Mouse (Mus musculus) thymus, adult 2 months (tissue): ENCODE results near the gene Fam76b. TPM values are rescaled to one million over a fixed set of nuclear protein-coding genes. Genes with fewer than 3 reads are reported as not detected.
"Not testable (repeated sequence)": the region's sequence is repeated elsewhere in the genome, so short reads cannot be mapped to it uniquely, and the experiment has no call there.

Experiments
- DNase-seq: peaks from one replicate; pipeline ENCODE4 v3.0.0; 2021
- H3K27ac ChIP-seq: fragments of 200-500 bp; 2 replicates; pipeline ENCODE4 v1.5.1; 2012; ENCODE audit warnings: low read length, control low read depth; ENCODE audit not compliant: control insufficient read depth, insufficient read depth
- H3K27me3 ChIP-seq: fragments of 200-500 bp; 2 replicates; pipeline ENCODE4 v1.6.1; 2012; ENCODE audit warnings: mild to moderate bottlenecking, low read length, moderate library complexity, mixed read lengths; ENCODE audit not compliant: control insufficient read depth, insufficient read depth
- H3K36me3 ChIP-seq: fragments of 200-500 bp; 2 replicates; pipeline ENCODE4 v1.6.1; 2012; ENCODE audit warnings: mild to moderate bottlenecking, low read length, moderate library complexity; ENCODE audit not compliant: control insufficient read depth, insufficient read depth
- H3K4me1 ChIP-seq: fragments of 200-500 bp; replicated peaks from 2 replicates; pipeline ENCODE4 v1.6.1; 2012; ENCODE audit warnings: low read length; ENCODE audit not compliant: control insufficient read depth, insufficient read depth
- H3K4me3 ChIP-seq: fragments of 200-500 bp; 2 replicates; pipeline ENCODE4 v1.5.1; 2012; ENCODE audit warnings: mild to moderate bottlenecking, low read length, control low read depth, moderate library complexity; ENCODE audit not compliant: control insufficient read depth, insufficient read depth
- CTCF ChIP-seq: fragments of 200-500 bp; IDR thresholded peaks from 2 replicates; pipeline ENCODE4 v1.5.1; 2012; ENCODE audit warnings: mild to moderate bottlenecking, control low read depth, low read length, moderate library complexity, borderline replicate concordance; ENCODE audit not compliant: control insufficient read depth, poor library complexity, insufficient read depth; ENCODE audit errors: extremely low read depth
- POLR2A ChIP-seq: fragments of 200-500 bp; IDR thresholded peaks from 2 replicates; pipeline ENCODE4 v1.6.1; 2012; ENCODE audit warnings: mild to moderate bottlenecking, low read length, control low read depth, moderate library complexity; ENCODE audit not compliant: control insufficient read depth, poor library complexity, insufficient read depth; ENCODE audit errors: extremely low read depth
- WGBS: fragments of 180-500 bp; shearing (Covaris S2); methylation state at CpG from one replicate; pipeline ENCODE4 v1.1.7; 2018; 5-methylcytosine and 5-hydroxymethylcytosine counted together
- polyA plus RNA-seq: library from polyadenylated mRNA; depleted of rRNA; stranded (reverse); fragments of >200 nt; gene quantifications from 2 replicates; pipeline ENCODE4 v1.2.3, GENCODE M21; 2012; rRNA removed

The Fam76b gene
- polyA plus RNA-seq: 17.2 and 21.9 TPM in 2 replicates

GRCm38 (mm10) chr9:13827406-13828086, at the start of gene Fam76b:
Gene Fam76b (plus strand): TSS chr9:13827716.
- Histone ChIP-seq H3K4me3 (peak within 1 kb of the TSS; percentile 76), H3K27ac (peak within 1 kb of the TSS; percentile 78), H3K27me3 (no peaks in the 10 kb centered on the region), H3K36me3 (peaks cover 9% of the 10 kb centered on the region), H3K4me1 (no peaks in the 10 kb centered on the region)
- peak; percentile 99 for DNase-seq
- under 1% methylated on average over 67 of the region's 67 CpGs for WGBS
- TF ChIP-seq POLR2A (peak; percentile 84), CTCF (no peak)

DNA sequence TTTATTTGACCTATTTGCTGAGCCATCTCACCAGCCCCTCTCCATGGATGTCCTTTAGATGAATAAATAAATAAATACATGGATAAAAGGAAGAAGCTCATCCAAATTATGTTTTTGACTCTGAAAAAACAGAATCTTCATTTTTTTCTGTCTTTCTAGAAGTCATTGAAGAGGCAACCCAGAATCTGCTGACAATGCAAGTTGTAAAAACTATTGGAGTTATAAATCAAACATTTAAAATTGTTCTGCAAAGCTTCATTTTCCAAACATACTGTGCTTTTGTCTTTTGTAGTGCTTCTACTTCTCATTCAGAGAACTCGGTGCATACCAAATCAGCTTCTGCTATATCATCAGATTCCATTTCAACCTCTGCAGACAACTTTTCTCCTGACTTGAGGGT, 45.5 kb upstream of the Fam76b start:
- no peaks in the 10 kb centered on the region for H3K27me3 ChIP-seq
- H3K4me3 ChIP-seq: no peak overlapping the region
- TF ChIP-seq CTCF (no peak), POLR2A (no peak)
- no peak overlapping the region for H3K27ac ChIP-seq
- H3K36me3 ChIP-seq: peaks cover 19% of the 10 kb centered on the region
- no peaks in the 10 kb centered on the region for H3K4me1 ChIP-seq
- no peak for DNase-seq
- 98% methylated on average over 1 of the region's 1 CpGs for WGBS

DNA sequence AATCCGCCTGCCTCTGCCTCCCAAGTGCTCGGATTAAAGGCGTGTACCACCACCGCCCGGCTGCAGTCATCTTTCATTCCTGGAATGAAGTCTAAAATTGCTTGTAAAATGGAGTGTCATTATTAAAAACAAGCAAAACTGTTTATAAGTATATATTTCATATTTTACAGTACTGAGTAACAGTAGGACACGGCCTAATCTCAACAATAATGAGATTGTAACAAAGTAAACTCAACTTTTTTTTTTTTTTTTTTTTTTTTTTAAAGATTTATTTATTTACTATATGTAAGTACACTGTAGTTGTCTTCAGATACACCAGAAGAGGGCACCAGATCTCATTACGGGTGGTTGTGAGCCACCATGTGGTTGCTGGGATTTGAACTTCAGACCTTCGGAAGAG, 36.7 kb upstream of the Fam76b start:
- peaks cover 41% of the 10 kb centered on the region for H3K36me3 ChIP-seq
- H3K27ac ChIP-seq, H3K27me3 ChIP-seq, DNase-seq, H3K4me1 ChIP-seq, H3K4me3 ChIP-seq: not testable (repeated sequence)
- WGBS: 96% methylated on average over 8 of the region's 8 CpGs

DNA sequence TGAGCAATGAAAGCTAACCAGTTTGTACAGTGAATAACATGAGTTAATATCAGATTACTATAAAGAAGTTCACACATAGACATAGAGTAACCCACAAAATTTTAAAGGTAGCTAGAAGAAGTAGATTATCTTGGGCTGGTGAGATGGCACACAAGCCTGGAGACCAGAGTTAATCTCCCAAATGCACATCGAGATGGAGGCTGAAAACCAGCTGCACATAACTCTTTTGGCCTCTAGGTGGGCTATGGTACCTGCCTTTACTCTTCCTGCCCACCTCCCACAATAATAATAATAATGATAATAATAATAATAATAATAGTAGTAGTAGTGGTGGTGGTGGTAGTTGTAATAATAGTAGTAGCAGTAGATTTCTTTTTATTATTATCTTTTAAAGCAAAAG, 33.2 kb upstream of the Fam76b start:
- peaks cover 46% of the 10 kb centered on the region for H3K36me3 ChIP-seq
- no peak overlapping the region for H3K27ac ChIP-seq
- 90% methylated on average over 1 of the region's 1 CpGs for WGBS
- no peaks in the 10 kb centered on the region for H3K4me1 ChIP-seq
- DNase-seq: no peak
- no peak overlapping the region for H3K4me3 ChIP-seq
- TF ChIP-seq POLR2A: no peak
- no peak for TF ChIP-seq CTCF
- H3K27me3 ChIP-seq: no peaks in the 10 kb centered on the region

DNA sequence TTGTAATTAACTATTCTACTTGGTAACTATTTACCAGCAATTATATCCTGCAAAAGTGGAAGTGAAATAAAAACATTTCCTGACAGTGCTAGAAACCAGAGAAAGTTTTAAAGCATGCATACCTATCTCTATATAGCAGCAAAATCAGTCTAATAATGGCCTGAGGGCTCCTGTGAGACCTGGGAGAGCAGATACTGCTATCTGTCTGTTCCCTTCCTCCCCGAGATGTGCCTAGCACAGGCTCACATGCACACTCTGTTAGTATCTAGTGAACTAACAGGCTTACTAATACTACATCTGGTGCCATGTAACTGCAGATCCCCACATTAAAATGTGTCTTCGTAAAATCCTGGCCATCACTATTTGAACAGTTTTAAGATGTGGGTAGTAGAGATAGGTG, 32.8 kb upstream of the Fam76b start:
- TF ChIP-seq POLR2A (no peak), CTCF (no peak)
- DNase-seq: no peak
- peaks cover 50% of the 10 kb centered on the region for H3K36me3 ChIP-seq

DNA sequence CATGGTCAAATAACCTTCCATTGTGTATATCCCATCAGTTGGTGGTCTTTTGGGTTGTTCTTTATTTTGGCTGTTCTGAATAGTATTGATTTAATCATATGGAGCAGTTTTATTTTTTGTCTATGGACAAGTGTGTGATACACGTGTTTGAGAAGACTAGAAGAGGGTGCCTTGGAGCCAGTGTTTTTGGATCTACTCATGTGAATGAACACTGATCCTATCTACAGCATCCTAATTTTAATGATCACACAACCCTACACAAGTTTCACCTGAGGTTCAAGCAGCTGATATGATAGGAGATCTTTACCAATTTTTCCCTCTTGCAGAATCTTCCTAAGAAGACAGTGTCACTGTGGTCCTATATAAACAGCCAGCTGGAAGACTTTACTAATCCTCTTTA, 23.0 kb upstream of the Fam76b start:
- DNase-seq: no peak
- TF ChIP-seq CTCF (no peak), POLR2A (no peak)
- 92% methylated on average over 1 of the region's 1 CpGs for WGBS
- Histone ChIP-seq H3K4me3 (no peak overlapping the region), H3K27me3 (no peaks in the 10 kb centered on the region), H3K4me1 (no peaks in the 10 kb centered on the region), H3K36me3 (peaks cover 71% of the 10 kb centered on the region), H3K27ac (no peak overlapping the region)

More for the DNA sequence above, 32.8 kb upstream of the Fam76b start:
- no peak overlapping the region for H3K4me3 ChIP-seq
- H3K27ac ChIP-seq: no peak overlapping the region
- no peaks in the 10 kb centered on the region for H3K27me3 ChIP-seq
- H3K4me1 ChIP-seq: no peaks in the 10 kb centered on the region
- WGBS: 97% methylated on average over 2 of the region's 2 CpGs

- no peak overlapping the region for H3K4me3 ChIP-seq
- no peaks in the 10 kb centered on the region for H3K27me3 ChIP-seq
- no peak overlapping the region for H3K27ac ChIP-seq
- DNase-seq: no peak
- TF ChIP-seq CTCF (no peak), POLR2A (no peak)
- 99% methylated on average over 7 of the region's 7 CpGs for WGBS
- no peaks in the 10 kb centered on the region for H3K4me1 ChIP-seq
- peaks cover 66% of the 10 kb centered on the region for H3K36me3 ChIP-seq
Measured at GRCm38 (mm10) chr9:13806854-13807253, 20.7 kb upstream of the Fam76b start.
